Mouse (Mus musculus): ENCODE measurements around the gene Olfr143. TPM values are rescaled to one million over a fixed set of nuclear protein-coding genes. Genes with fewer than 3 reads are reported as not detected.

Olfr143 gene
- total RNA-seq (2015; ENCODE audit: low replicate concordance) (not detected in 2 replicates), total RNA-seq (2017; ENCODE audit: low replicate concordance) (not detected in 2 replicates)

DNA sequence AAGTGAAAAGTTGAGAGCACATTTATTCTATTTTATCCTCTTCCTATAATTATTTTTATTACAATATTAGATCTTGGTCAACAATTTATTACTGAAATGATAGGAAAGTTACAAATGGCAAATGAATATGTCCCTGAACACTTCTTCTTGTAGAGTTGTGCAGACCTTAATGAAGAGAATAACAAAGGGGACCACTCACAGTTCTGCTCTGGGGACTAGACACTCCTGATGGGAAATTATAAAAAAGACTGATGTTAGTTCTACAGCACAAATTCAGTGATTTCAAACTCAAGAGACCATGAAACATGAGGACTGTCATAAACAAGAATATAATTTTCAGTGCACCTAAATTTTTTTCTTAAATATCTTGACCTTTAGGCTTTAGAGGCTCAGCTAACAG, at the start of gene Olfr143:
TSS of gene Olfr143 (plus strand) at position 301 of the 400 bp plus-strand sequence.
- ATAC-seq (replicated peaks; ENCODE audit: low FRiP score, poor library complexity, severe bottlenecking) = no peak

DNA sequence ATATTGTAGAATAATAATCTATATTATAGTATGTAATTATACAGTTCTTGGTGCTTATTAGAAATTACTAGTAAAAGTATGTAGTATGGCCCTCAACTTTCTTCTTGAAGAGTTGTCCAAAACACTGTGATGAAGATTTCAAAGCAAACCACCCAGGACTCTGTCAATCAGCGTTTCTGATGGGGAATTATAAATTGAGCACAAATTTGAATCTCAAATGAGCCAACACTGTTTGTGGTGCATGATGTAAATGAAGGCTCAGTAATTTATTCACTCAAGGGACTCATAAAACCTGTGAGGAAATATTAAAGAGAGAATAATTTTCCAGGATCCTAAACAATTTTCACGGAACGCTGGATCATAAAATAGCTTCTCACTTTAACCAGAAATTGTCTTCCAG, 44.5 kb upstream of the Olfr143 start, which contains the start of gene Olfr893:
TSS of gene Olfr893 (plus strand) at position 301 of the 400 bp plus-strand sequence.
- no peak for ATAC-seq (replicated peaks; ENCODE audit: low FRiP score, poor library complexity, severe bottlenecking)

DNA sequence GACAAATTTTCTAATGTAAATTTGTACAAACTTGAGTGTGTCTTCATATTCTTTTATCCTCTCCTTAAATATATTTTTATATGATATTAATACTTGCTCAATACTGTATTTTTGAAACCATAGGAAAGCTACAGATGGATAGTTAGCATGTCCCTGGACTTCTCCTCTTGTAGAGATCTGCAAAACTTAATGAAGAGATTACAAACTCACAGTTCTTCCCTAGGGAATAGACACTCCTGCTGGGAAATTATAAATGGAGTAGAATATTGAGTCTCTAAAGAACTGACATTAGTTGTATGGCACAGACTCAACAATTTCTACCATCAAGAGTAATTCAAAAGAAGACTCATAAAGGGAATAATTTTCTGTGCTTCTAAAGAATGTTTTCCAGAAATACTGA, 34.8 kb upstream of the Olfr143 start, which contains the start of gene Olfr894:
TSS of gene Olfr894 (plus strand) at position 301 of the 400 bp plus-strand sequence.
- no peak for ATAC-seq (replicated peaks; ENCODE audit: low FRiP score, poor library complexity, severe bottlenecking)

DNA sequence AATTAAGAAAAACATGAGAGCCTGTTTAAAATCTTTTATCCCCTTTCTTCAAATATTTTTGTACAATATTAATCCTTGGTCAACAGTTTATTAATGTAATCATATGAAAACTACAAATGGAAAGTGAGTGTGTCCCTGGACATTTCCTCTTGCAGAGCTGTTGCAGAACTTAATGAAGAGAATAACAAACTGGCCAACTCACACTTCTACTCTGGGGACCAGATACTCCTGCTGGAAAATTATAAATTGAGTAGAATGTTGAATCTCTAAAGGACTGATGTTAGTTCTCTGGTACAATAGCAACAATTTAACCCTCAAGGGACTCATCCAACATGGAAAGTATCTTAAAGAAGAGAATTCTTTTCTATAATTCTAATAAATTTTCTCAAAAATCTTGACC, 15.0 kb downstream of the Olfr143 start, which contains the start of gene Olfr895:
TSS of gene Olfr895 (plus strand) at position 301 of the 400 bp plus-strand sequence.
- no peak for ATAC-seq (replicated peaks; ENCODE audit: low FRiP score, poor library complexity, severe bottlenecking)

DNA sequence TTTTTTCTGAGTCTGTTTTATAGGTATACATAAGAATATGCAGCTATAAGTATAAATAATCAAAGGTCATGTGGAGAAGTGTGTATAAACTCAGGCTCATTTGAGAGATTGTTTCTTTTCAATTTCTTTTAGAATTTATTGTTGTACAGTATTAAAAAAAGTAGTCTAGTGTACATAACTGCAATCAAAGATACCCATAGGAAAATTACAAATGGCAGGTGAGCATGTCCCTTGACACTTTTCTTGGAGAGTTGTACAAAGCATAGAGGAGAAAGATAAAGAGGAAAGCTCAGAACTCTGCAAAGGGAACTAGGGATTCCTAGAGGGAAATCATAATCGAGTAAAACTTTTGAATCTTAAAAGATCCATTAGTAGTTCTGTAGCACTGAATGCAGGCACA, 38.2 kb downstream of the Olfr143 start, which contains the start of gene Olfr896-ps1:
TSS of gene Olfr896-ps1 (plus strand) at position 301 of the 400 bp plus-strand sequence.
- ATAC-seq (replicated peaks; ENCODE audit: low FRiP score, poor library complexity, severe bottlenecking) = no peak

Other genes starting within 250 kb of the Olfr143 start
- gene Olfr883, start 227.0 kb upstream of the Olfr143 start, total RNA-seq (2015; ENCODE audit: low replicate concordance) = not detected in 2 replicates
- not detected in 2 replicates for gene Olfr883, start 227.0 kb upstream of the Olfr143 start, total RNA-seq (2017; ENCODE audit: low replicate concordance)
- not detected in 2 replicates for gene Olfr884, start 206.2 kb upstream of the Olfr143 start, total RNA-seq (2015; ENCODE audit: low replicate concordance)
- gene Olfr884, start 206.2 kb upstream of the Olfr143 start, total RNA-seq (2017; ENCODE audit: low replicate concordance) = not detected in 2 replicates
- gene Olfr885, start 191.5 kb upstream of the Olfr143 start, total RNA-seq (2015; ENCODE audit: low replicate concordance) = not detected in 2 replicates
- not detected in 2 replicates for gene Olfr885, start 191.5 kb upstream of the Olfr143 start, total RNA-seq (2017; ENCODE audit: low replicate concordance)
- gene Olfr887, start 168.7 kb upstream of the Olfr143 start, total RNA-seq (2015; ENCODE audit: low replicate concordance) = not detected in 2 replicates
- gene Olfr887, start 168.7 kb upstream of the Olfr143 start, total RNA-seq (2017; ENCODE audit: low replicate concordance) = not detected in 2 replicates
- not detected in 2 replicates for gene Olfr888, start 144.6 kb upstream of the Olfr143 start, total RNA-seq (2015; ENCODE audit: low replicate concordance)
- gene Olfr888, start 144.6 kb upstream of the Olfr143 start, total RNA-seq (2017; ENCODE audit: low replicate concordance) = not detected in 2 replicates
- gene Olfr889, start 137.6 kb upstream of the Olfr143 start, total RNA-seq (2015; ENCODE audit: low replicate concordance) = not detected in 2 replicates
- not detected in 2 replicates for gene Olfr889, start 137.6 kb upstream of the Olfr143 start, total RNA-seq (2017; ENCODE audit: low replicate concordance)
- gene Olfr890, start 110.3 kb upstream of the Olfr143 start, total RNA-seq (2015; ENCODE audit: low replicate concordance) = not detected in 2 replicates
- not detected in 2 replicates for gene Olfr890, start 110.3 kb upstream of the Olfr143 start, total RNA-seq (2017; ENCODE audit: low replicate concordance)
- not detected in 2 replicates for gene Olfr891, start 72.0 kb upstream of the Olfr143 start, total RNA-seq (2015; ENCODE audit: low replicate concordance)
- gene Olfr891, start 72.0 kb upstream of the Olfr143 start, total RNA-seq (2017; ENCODE audit: low replicate concordance) = not detected in 2 replicates
- not detected in 2 replicates for gene Olfr893, start 44.4 kb upstream of the Olfr143 start, total RNA-seq (2015; ENCODE audit: low replicate concordance)
- not detected in 2 replicates for gene Olfr893, start 44.4 kb upstream of the Olfr143 start, total RNA-seq (2017; ENCODE audit: low replicate concordance)
- not detected in 2 replicates for gene Olfr894, start 34.7 kb upstream of the Olfr143 start, total RNA-seq (2015; ENCODE audit: low replicate concordance)
- gene Olfr894, start 34.7 kb upstream of the Olfr143 start, total RNA-seq (2017; ENCODE audit: low replicate concordance) = not detected in 2 replicates
- gene Olfr895, start 15.1 kb downstream of the Olfr143 start, total RNA-seq (2015; ENCODE audit: low replicate concordance) = not detected in 2 replicates
- not detected in 2 replicates for gene Olfr895, start 15.1 kb downstream of the Olfr143 start, total RNA-seq (2017; ENCODE audit: low replicate concordance)
- gene Olfr896-ps1, start 38.3 kb downstream of the Olfr143 start, total RNA-seq (2015; ENCODE audit: low replicate concordance) = not detected in 2 replicates
- not detected in 2 replicates for gene Olfr896-ps1, start 38.3 kb downstream of the Olfr143 start, total RNA-seq (2017; ENCODE audit: low replicate concordance)
- gene Olfr25, start 76.3 kb downstream of the Olfr143 start, total RNA-seq (2015; ENCODE audit: low replicate concordance) = not detected in 2 replicates
- gene Olfr25, start 76.3 kb downstream of the Olfr143 start, total RNA-seq (2017; ENCODE audit: low replicate concordance) = 0.39 TPM in 1 of 2 replicates, not detected in the other
- not detected in 2 replicates for gene Olfr898, start 95.6 kb downstream of the Olfr143 start, total RNA-seq (2015; ENCODE audit: low replicate concordance)
- gene Olfr898, start 95.6 kb downstream of the Olfr143 start, total RNA-seq (2017; ENCODE audit: low replicate concordance) = not detected in 2 replicates
- not detected in 2 replicates for gene Olfr250, start 114.1 kb downstream of the Olfr143 start, total RNA-seq (2015; ENCODE audit: low replicate concordance)
- gene Olfr250, start 114.1 kb downstream of the Olfr143 start, total RNA-seq (2017; ENCODE audit: low replicate concordance) = not detected in 2 replicates
- gene Olfr251, start 124.3 kb downstream of the Olfr143 start, total RNA-seq (2015; ENCODE audit: low replicate concordance) = not detected in 2 replicates
- not detected in 2 replicates for gene Olfr251, start 124.3 kb downstream of the Olfr143 start, total RNA-seq (2017; ENCODE audit: low replicate concordance)
- gene Olfr147, start 148.9 kb downstream of the Olfr143 start, total RNA-seq (2015; ENCODE audit: low replicate concordance) = not detected in 2 replicates
- not detected in 2 replicates for gene Olfr147, start 148.9 kb downstream of the Olfr143 start, total RNA-seq (2017; ENCODE audit: low replicate concordance)
- gene Olfr901, start 176.7 kb downstream of the Olfr143 start, total RNA-seq (2015; ENCODE audit: low replicate concordance) = not detected in 2 replicates
- not detected in 2 replicates for gene Olfr901, start 176.7 kb downstream of the Olfr143 start, total RNA-seq (2017; ENCODE audit: low replicate concordance)
- gene Olfr902, start 194.9 kb downstream of the Olfr143 start, total RNA-seq (2015; ENCODE audit: low replicate concordance) = not detected in 2 replicates
- not detected in 2 replicates for gene Olfr902, start 194.9 kb downstream of the Olfr143 start, total RNA-seq (2017; ENCODE audit: low replicate concordance)
- not detected in 2 replicates for gene Olfr904, start 210.4 kb downstream of the Olfr143 start, total RNA-seq (2015; ENCODE audit: low replicate concordance)
- not detected in 2 replicates for gene Olfr904, start 210.4 kb downstream of the Olfr143 start, total RNA-seq (2017; ENCODE audit: low replicate concordance)
- not detected in 2 replicates for gene Olfr905, start 218.3 kb downstream of the Olfr143 start, total RNA-seq (2015; ENCODE audit: low replicate concordance)
- not detected in 2 replicates for gene Olfr905, start 218.3 kb downstream of the Olfr143 start, total RNA-seq (2017; ENCODE audit: low replicate concordance)
- not detected in 2 replicates for gene Olfr906, start 234.3 kb downstream of the Olfr143 start, total RNA-seq (2015; ENCODE audit: low replicate concordance)
- not detected in 2 replicates for gene Olfr906, start 234.3 kb downstream of the Olfr143 start, total RNA-seq (2017; ENCODE audit: low replicate concordance)
- not detected in 2 replicates for gene Olfr907, start 243.0 kb downstream of the Olfr143 start, total RNA-seq (2015; ENCODE audit: low replicate concordance)
- gene Olfr907, start 243.0 kb downstream of the Olfr143 start, total RNA-seq (2017; ENCODE audit: low replicate concordance) = not detected in 2 replicates

Data from erythroid progenitor cell, adult 5-6 weeks (primary cell).